Mouse (Mus musculus): ENCODE data around the gene Ffar4. TPM values are rescaled to one million over a fixed set of nuclear protein-coding genes. Genes with fewer than 3 reads are reported as not detected.

Gene Ffar4
- total and polyA plus RNA-seq, 2 experiments from 2014 or later, result 0.15 to 0.95 TPM

- DNase-seq (no peak), ATAC-seq (no peak)
- Histone ChIP-seq H3K9me3 (ENCODE audit: low read length) (no peaks in the 10 kb centered on the region), H3K4me3 (ENCODE audit: low read depth, low read length) (no peak overlapping the region), H3K27me3 (ENCODE audit: insufficient read depth, low read length) (peaks cover 38% of the 10 kb centered on the region), H3K4me1 (ENCODE audit: insufficient read depth) (no peaks in the 10 kb centered on the region), H3K9ac (no peak overlapping the region), H3K27ac (ENCODE audit: low read depth, low read length) (no peak overlapping the region), H3K4me2 (ENCODE audit: low read depth) (no peak overlapping the region), H3K36me3 (ENCODE audit: insufficient read depth) (no peaks in the 10 kb centered on the region)
- TF ChIP-seq CTCF (IDR thresholded peaks at IDR 0.05; ENCODE audit: low read depth), result no peak
- 13% methylated on average over 4 of the region's 4 CpGs for WGBS
Observed at GRCm38 (mm10) chr19:38096231-38096630, 640 bp upstream of the Ffar4 start.

GRCm38 (mm10) chr19:38107871-38108270 is 11.0 kb downstream of the Ffar4 start:
- WGBS, result 92% methylated on average over 4 of the region's 4 CpGs
- H3K36me3 ChIP-seq (ENCODE audit: insufficient read depth), result no peaks in the 10 kb centered on the region
- no peak for TF ChIP-seq CTCF (IDR thresholded peaks at IDR 0.05; ENCODE audit: low read depth)
- no peak overlapping the region for H3K9ac ChIP-seq
- DNase-seq, result no peak
- no peak overlapping the region for H3K27ac ChIP-seq (ENCODE audit: low read depth, low read length)
- no peaks in the 10 kb centered on the region for H3K9me3 ChIP-seq (ENCODE audit: low read length)
- ATAC-seq, result no peak
- no peaks in the 10 kb centered on the region for H3K27me3 ChIP-seq (ENCODE audit: insufficient read depth, low read length)
- no peak overlapping the region for H3K4me3 ChIP-seq (ENCODE audit: low read depth, low read length)
- H3K4me2 ChIP-seq (ENCODE audit: low read depth), result no peak overlapping the region
- H3K4me1 ChIP-seq (ENCODE audit: insufficient read depth), result no peaks in the 10 kb centered on the region

- H3K4me3 ChIP-seq (ENCODE audit: low read depth, low read length), result no peak overlapping the region
- WGBS, result 94% methylated on average over 15 of the region's 15 CpGs
- H3K9ac ChIP-seq, result no peak overlapping the region
- no peak overlapping the region for H3K4me2 ChIP-seq (ENCODE audit: low read depth)
- DNase-seq (no peak), ATAC-seq (no peak)
- TF ChIP-seq CTCF (IDR thresholded peaks at IDR 0.05; ENCODE audit: low read depth), result no peak
- no peaks in the 10 kb centered on the region for H3K4me1 ChIP-seq (ENCODE audit: insufficient read depth)
- H3K27ac ChIP-seq (ENCODE audit: low read depth, low read length), result no peak overlapping the region
- H3K36me3 ChIP-seq (ENCODE audit: insufficient read depth), result no peaks in the 10 kb centered on the region
- H3K9me3 ChIP-seq (ENCODE audit: low read length), result no peaks in the 10 kb centered on the region
- H3K27me3 ChIP-seq (ENCODE audit: insufficient read depth, low read length), result no peaks in the 10 kb centered on the region
Observed at GRCm38 (mm10) chr19:38109506-38110242, 12.8 kb downstream of the Ffar4 start.

GRCm38 (mm10) chr19:38111056-38111455 is 14.2 kb downstream of the Ffar4 start:
- 88% methylated on average over 8 of the region's 8 CpGs for WGBS

GRCm38 (mm10) chr19:38112575-38112974 is 15.7 kb downstream of the Ffar4 start:
- H3K4me1 ChIP-seq (ENCODE audit: insufficient read depth), result no peaks in the 10 kb centered on the region
- H3K36me3 ChIP-seq (ENCODE audit: insufficient read depth), result no peaks in the 10 kb centered on the region
- no peak for TF ChIP-seq CTCF (IDR thresholded peaks at IDR 0.05; ENCODE audit: low read depth)
- no peaks in the 10 kb centered on the region for H3K9me3 ChIP-seq (ENCODE audit: low read length)
- no peak overlapping the region for H3K4me2 ChIP-seq (ENCODE audit: low read depth)
- H3K9ac ChIP-seq, result no peak overlapping the region
- no peak overlapping the region for H3K27ac ChIP-seq (ENCODE audit: low read depth, low read length)
- H3K4me3 ChIP-seq (ENCODE audit: low read depth, low read length), result no peak overlapping the region
- no peak for ATAC-seq
- H3K27me3 ChIP-seq (ENCODE audit: insufficient read depth, low read length), result no peaks in the 10 kb centered on the region
- 62% methylated on average over 4 of the region's 4 CpGs for WGBS
- DNase-seq, result no peak

More at GRCm38 (mm10) chr19:38111056-38111455, 14.2 kb downstream of the Ffar4 start:
- Histone ChIP-seq H3K27me3 (ENCODE audit: insufficient read depth, low read length) (no peaks in the 10 kb centered on the region), H3K36me3 (ENCODE audit: insufficient read depth) (no peaks in the 10 kb centered on the region), H3K9ac (no peak overlapping the region), H3K4me1 (ENCODE audit: insufficient read depth) (no peaks in the 10 kb centered on the region), H3K4me2 (ENCODE audit: low read depth) (no peak overlapping the region), H3K27ac (ENCODE audit: low read depth, low read length) (no peak overlapping the region), H3K4me3 (ENCODE audit: low read depth, low read length) (no peak overlapping the region), H3K9me3 (ENCODE audit: low read length) (no peaks in the 10 kb centered on the region)
- DNase-seq (no peak), ATAC-seq (no peak)
- no peak for TF ChIP-seq CTCF (IDR thresholded peaks at IDR 0.05; ENCODE audit: low read depth)

GRCm38 (mm10) chr19:38114834-38115491 is 18.1 kb downstream of the Ffar4 start:
- DNase-seq, result no peak
- Histone ChIP-seq H3K4me1 (ENCODE audit: insufficient read depth) (no peaks in the 10 kb centered on the region), H3K27me3 (ENCODE audit: insufficient read depth, low read length) (no peaks in the 10 kb centered on the region), H3K9me3 (ENCODE audit: low read length) (no peaks in the 10 kb centered on the region), H3K27ac (ENCODE audit: low read depth, low read length) (no peak overlapping the region), H3K4me3 (ENCODE audit: low read depth, low read length) (no peak overlapping the region), H3K9ac (no peak overlapping the region), H3K4me2 (ENCODE audit: low read depth) (no peak overlapping the region), H3K36me3 (ENCODE audit: insufficient read depth) (no peaks in the 10 kb centered on the region)
- ATAC-seq, result no peak
- TF ChIP-seq CTCF (IDR thresholded peaks at IDR 0.05; ENCODE audit: low read depth), result no peak
- WGBS, result 93% methylated on average over 7 of the region's 7 CpGs

- WGBS, result 80% methylated on average over 5 of the region's 5 CpGs
Observed at GRCm38 (mm10) chr19:38120123-38120760, 23.4 kb downstream of the Ffar4 start.

More at GRCm38 (mm10) chr19:38120123-38120760, 23.4 kb downstream of the Ffar4 start:
- Histone ChIP-seq H3K9me3 (ENCODE audit: low read length) (no peaks in the 10 kb centered on the region), H3K4me1 (ENCODE audit: insufficient read depth) (0 out of 2 replicates have a peak, but pooled peaks cover 6% of the 10 kb centered on the region), H3K27me3 (ENCODE audit: insufficient read depth, low read length) (no peaks in the 10 kb centered on the region; the same call in 1 of the 2 replicates), H3K4me2 (ENCODE audit: low read depth) (no peak overlapping the region), H3K36me3 (ENCODE audit: insufficient read depth) (no peaks in the 10 kb centered on the region), H3K4me3 (ENCODE audit: low read depth, low read length) (no peak overlapping the region), H3K27ac (ENCODE audit: low read depth, low read length) (no peak overlapping the region), H3K9ac (no peak overlapping the region)
- ATAC-seq (no peak), DNase-seq (no peak)
- no peak for TF ChIP-seq CTCF (IDR thresholded peaks at IDR 0.05; ENCODE audit: low read depth)

Data from forebrain, postnatal 0 days (tissue).